Mouse (Mus musculus) liver, postnatal 0 days (tissue): ENCODE data around the gene Ntn5. TPM values are rescaled to one million over a fixed set of nuclear protein-coding genes. Genes with fewer than 3 reads are reported as not detected.
A peak's percentile ranks its signal among the peaks of the same experiment; 100 is the strongest.

Source experiments
- ATAC-seq: fragments of 200-750 bp; cut with Nextera tagmentation; 2 replicates; pipeline ENCODE4 v1.8.0; 2017; ENCODE audit warnings: mild to moderate bottlenecking, moderate library complexity
- DNase-seq: peaks from one replicate; pipeline ENCODE4 v3.0.0-alpha.2; 2016
- H3K27ac ChIP-seq: fragments of 300-500 bp; sonication (generic); 2 replicates; pipeline ENCODE4 v1.5.1; 2014; ENCODE audit warnings: antibody characterized with exemption, moderate library complexity, mild to moderate bottlenecking, low read depth
- H3K27me3 ChIP-seq: fragments of 300-500 bp; sonication (generic); 2 replicates; pipeline ENCODE4 v1.6.1; 2014; ENCODE audit warnings: low read length, control low read depth, mixed read lengths; ENCODE audit not compliant: insufficient read depth
- H3K36me3 ChIP-seq: fragments of 300-500 bp; sonication (generic); replicated peaks from 2 replicates; pipeline ENCODE4 v1.6.1; 2014; ENCODE audit warnings: mild to moderate bottlenecking, control low read depth, low read length, moderate library complexity, mixed read lengths; ENCODE audit not compliant: insufficient read depth
- H3K4me1 ChIP-seq: fragments of 300-500 bp; sonication (generic); 2 replicates; pipeline ENCODE4 v1.6.1; 2014; ENCODE audit warnings: antibody characterized with exemption, mild to moderate bottlenecking, control low read depth; ENCODE audit not compliant: insufficient read depth
- H3K4me2 ChIP-seq: fragments of 300-500 bp; sonication (generic); 2 replicates; pipeline ENCODE4 v1.6.1; 2014; ENCODE audit warnings: low read depth, mild to moderate bottlenecking, low read length, moderate library complexity, mixed read lengths
- H3K4me3 ChIP-seq: fragments of 300-500 bp; sonication (generic); 2 replicates; pipeline ENCODE4 v1.5.1; 2014; ENCODE audit warnings: low read depth, low read length
- H3K9ac ChIP-seq: fragments of 300-500 bp; sonication (generic); replicated peaks from 2 replicates; pipeline ENCODE4 v1.6.1; 2014; ENCODE audit warnings: mild to moderate bottlenecking, moderate library complexity
- H3K9me3 ChIP-seq: fragments of 300-500 bp; sonication (generic); 2 replicates; pipeline ENCODE4 v1.6.1; 2016; ENCODE audit warnings: mild to moderate bottlenecking, control low read depth, low read length, mixed read lengths
- CTCF ChIP-seq: sonication (generic); IDR thresholded peaks from 2 replicates; pipeline ENCODE4 v1.5.1; 2016; ENCODE audit warnings: antibody characterized with exemption, low read depth
- EP300 ChIP-seq: IDR thresholded peaks from 2 replicates; pipeline ENCODE4 v1.6.1; 2016; ENCODE audit warnings: antibody characterized with exemption, low read depth, mild to moderate bottlenecking
- WGBS: fragments of 180-500 bp; shearing (Covaris S2); extraction: QIAGEN DNeasy Blood & Tissue Kit; methylation state at CpG from one replicate; pipeline ENCODE4 v1.1.7; 2014; ENCODE audit not compliant: insufficient replicate concordance; 5-methylcytosine and 5-hydroxymethylcytosine counted together
- polyA plus RNA-seq: library from polyadenylated mRNA; unstranded; fragments of >200 nt; fragmentation: Nextera tagmentation; extraction: Ambion mirVana; gene quantifications from 2 replicates; pipeline ENCODE4 v1.2.1, GENCODE M21; 2015

Ntn5 gene
- polyA plus RNA-seq, 1 experiment from 2014 or later: not detected

DNA sequence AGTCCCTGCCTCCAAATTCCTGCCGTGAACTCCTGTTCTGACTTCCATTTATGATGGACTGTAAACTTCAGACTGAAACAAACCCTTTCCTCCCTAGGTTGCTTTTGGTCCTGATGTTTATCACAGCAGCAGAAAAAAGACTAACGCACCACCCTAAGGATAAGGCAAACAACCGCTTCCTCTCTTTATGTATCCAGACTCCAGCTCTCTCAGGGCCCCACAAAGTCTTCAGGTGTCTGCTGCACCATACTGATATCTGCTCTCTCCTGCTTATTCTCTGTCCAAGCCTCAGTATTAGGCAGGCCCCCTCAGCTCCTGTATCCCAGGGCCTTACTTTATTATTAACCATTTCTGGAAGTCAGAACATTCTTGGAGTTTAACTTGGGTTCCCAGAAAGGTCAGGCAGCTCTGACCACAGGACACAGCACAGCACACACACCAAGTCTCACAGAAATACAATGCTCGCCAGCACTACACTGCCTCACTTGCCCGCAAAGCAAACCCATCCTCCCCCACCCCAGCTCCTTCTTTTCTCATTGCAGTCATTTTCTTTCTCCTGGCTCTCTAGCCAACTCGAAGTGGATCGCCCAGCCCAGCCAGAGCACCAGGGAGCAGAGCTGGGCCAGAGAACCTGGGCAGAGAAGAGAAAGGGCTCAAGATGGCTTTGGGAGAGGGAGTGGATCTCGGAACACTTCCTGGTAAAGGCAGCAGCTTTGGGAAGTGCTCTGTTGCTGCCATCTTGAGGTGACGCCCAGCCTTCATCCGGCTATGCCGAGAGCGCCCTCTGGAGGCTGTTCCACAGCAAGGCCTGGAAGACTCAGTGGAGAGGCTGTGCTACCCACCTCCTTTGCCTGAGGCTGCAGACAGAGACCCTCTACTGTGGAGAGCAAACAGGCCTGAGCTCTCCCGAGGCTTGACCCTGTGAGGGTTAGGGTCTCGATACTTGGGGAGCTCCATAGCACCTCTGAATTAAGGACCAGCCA lies 1.4 kb upstream of the Ntn5 start:
- Histone ChIP-seq H3K27me3 (no peaks in the 10 kb centered on the region), H3K4me1 (peaks cover 16% of the 10 kb centered on the region), H3K9me3 (no peaks in the 10 kb centered on the region), H3K4me2 (peak overlapping the region; percentile 59), H3K9ac (peak overlapping the region; percentile 34; the same call in 1 of the 2 replicates), H3K27ac (0 out of 2 replicates have a peak overlapping the region, but pooled peaks have one; percentile 22), H3K36me3 (no peaks in the 10 kb centered on the region), H3K4me3 (peak overlapping the region; percentile 15; the same call in 1 of the 2 replicates)
- ATAC-seq (peak; percentile 65), DNase-seq (peak; percentile 89)
- TF ChIP-seq EP300: no peak
- TF ChIP-seq CTCF: peak; percentile 99
- WGBS: 26% methylated on average over 14 of the region's 14 CpGs

- no peak overlapping the region for H3K4me2 ChIP-seq
- H3K27ac ChIP-seq: no peak overlapping the region
- H3K9me3 ChIP-seq: no peaks in the 10 kb centered on the region
- H3K9ac ChIP-seq: no peak overlapping the region
- DNase-seq (no peak), ATAC-seq (no peak)
- TF ChIP-seq CTCF (no peak), EP300 (no peak)
- peaks cover 13% of the 10 kb centered on the region for H3K4me1 ChIP-seq
- H3K36me3 ChIP-seq: no peaks in the 10 kb centered on the region
- 63% methylated on average over 10 of the region's 10 CpGs for WGBS
- H3K27me3 ChIP-seq: no peaks in the 10 kb centered on the region
- H3K4me3 ChIP-seq: no peak overlapping the region
Observed at GRCm38 (mm10) chr7:45685811-45686210, 2.0 kb downstream of the Ntn5 start.

DNA sequence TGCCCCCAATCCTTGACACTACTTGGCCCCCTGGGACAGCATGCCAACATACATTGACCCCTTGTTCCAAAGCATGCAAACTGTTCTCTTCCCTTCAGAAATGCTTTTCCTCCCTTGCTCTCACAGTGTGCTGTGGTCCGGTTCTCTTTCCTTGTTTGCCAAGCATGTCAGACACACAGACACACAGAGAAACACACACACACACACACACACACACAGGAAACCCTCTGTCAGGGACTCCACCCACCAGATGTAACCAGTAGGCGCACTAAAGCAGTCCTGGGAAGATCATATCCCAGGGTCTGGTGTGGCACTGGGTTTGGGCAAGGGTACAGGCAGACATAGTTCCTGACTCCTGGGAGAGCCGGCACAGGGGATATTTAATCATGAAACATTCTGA lies 3.0 kb downstream of the Ntn5 start:
- no peaks in the 10 kb centered on the region for H3K9me3 ChIP-seq
- H3K4me3 ChIP-seq: no peak overlapping the region
- WGBS: 56% methylated on average over 3 of the region's 3 CpGs
- no peak for DNase-seq
- ATAC-seq: no peak
- peaks cover 6% of the 10 kb centered on the region; the same call in 1 of the 2 replicates for H3K4me1 ChIP-seq
- H3K9ac ChIP-seq: no peak overlapping the region
- H3K4me2 ChIP-seq: no peak overlapping the region
- TF ChIP-seq EP300: no peak
- TF ChIP-seq CTCF: no peak
- no peaks in the 10 kb centered on the region for H3K36me3 ChIP-seq
- H3K27me3 ChIP-seq: no peaks in the 10 kb centered on the region
- no peak overlapping the region for H3K27ac ChIP-seq

GRCm38 (mm10) chr7:45689099-45689498 lies 5.3 kb downstream of the Ntn5 start:
- ATAC-seq (no peak), DNase-seq (no peak)
- Histone ChIP-seq H3K4me3 (no peak overlapping the region), H3K4me2 (no peak overlapping the region), H3K27ac (no peak overlapping the region), H3K9ac (no peak overlapping the region), H3K9me3 (no peaks in the 10 kb centered on the region), H3K36me3 (no peaks in the 10 kb centered on the region), H3K4me1 (no peaks in the 10 kb centered on the region), H3K27me3 (no peaks in the 10 kb centered on the region)
- TF ChIP-seq CTCF (no peak), EP300 (no peak)
- WGBS: 53% methylated on average over 6 of the region's 6 CpGs

DNA sequence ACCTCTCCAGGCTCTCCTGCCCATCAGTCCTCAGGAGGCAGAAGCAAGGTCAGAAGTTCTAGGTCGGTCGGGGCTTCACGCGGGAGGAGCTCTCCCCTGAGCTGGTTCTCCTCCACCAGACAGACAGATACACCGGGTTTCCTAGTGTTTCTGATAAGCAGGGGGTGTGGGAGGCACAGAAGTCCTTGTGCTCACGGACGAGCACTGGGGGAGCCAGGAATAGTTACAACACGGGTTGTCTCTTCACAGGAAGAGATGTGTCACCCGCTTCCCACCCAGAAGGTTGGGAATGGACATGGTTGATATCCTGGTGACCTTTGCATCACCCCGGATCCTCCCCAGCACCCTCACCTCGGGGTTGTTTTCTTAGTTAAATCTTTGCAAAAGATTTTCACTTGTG lies 6.0 kb downstream of the Ntn5 start:
- H3K4me1 ChIP-seq: no peaks in the 10 kb centered on the region
- no peaks in the 10 kb centered on the region for H3K36me3 ChIP-seq
- WGBS: 58% methylated on average over 11 of the region's 11 CpGs
- no peak overlapping the region for H3K4me3 ChIP-seq
- ATAC-seq (0 out of 2 replicates have a peak, but pooled peaks have one; percentile 20), DNase-seq (no peak)
- no peak overlapping the region for H3K27ac ChIP-seq
- H3K4me2 ChIP-seq: no peak overlapping the region
- no peak for TF ChIP-seq EP300
- TF ChIP-seq CTCF: no peak
- H3K9me3 ChIP-seq: no peaks in the 10 kb centered on the region
- H3K9ac ChIP-seq: no peak overlapping the region
- H3K27me3 ChIP-seq: no peaks in the 10 kb centered on the region

DNA sequence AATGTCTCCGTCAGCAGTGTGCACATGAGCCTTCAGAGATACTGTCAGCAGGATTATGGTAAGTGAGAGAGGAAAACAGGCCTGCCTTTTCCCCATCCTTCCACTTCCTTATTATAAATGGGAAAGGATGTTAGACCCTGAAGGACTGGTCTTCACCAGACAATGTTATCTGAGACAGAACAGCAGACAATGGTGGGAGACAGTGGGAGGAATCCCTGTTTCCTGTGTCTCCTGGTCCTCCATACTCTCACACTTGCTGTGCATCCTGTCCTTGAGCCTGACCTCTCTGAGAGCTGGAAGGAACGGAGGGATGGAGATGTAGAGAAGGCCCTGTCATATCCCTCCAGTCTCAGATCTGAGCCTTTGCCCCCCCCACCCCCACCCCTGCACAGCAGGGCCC lies 8.5 kb downstream of the Ntn5 start:
- Histone ChIP-seq H3K9me3 (no peaks in the 10 kb centered on the region), H3K36me3 (no peaks in the 10 kb centered on the region), H3K27ac (no peak overlapping the region), H3K4me2 (no peak overlapping the region), H3K9ac (no peak overlapping the region), H3K4me1 (no peaks in the 10 kb centered on the region), H3K27me3 (no peaks in the 10 kb centered on the region), H3K4me3 (no peak overlapping the region)
- DNase-seq (no peak), ATAC-seq (peak; percentile 67)
- peak; percentile 12; the same call in 1 of the 2 replicates for TF ChIP-seq EP300
- no peak for TF ChIP-seq CTCF
- 57% methylated on average over 2 of the region's 2 CpGs for WGBS
